Mouse (Mus musculus): ENCODE data around the gene Shisa7. TPM values are rescaled to one million over a fixed set of nuclear protein-coding genes. Genes with fewer than 3 reads are reported as not detected.
"Not testable (repeated sequence)": the region's sequence is repeated elsewhere in the genome, so short reads cannot be mapped to it uniquely, and the experiment has no call there.

Gene Shisa7
- polyA plus RNA-seq, 1 experiment from 2014 or later = 2.2 TPM

GRCm38 (mm10) chr7:4865579-4866493, 21.3 kb upstream of the Shisa7 start:
- Histone ChIP-seq H3K4me3 (ENCODE audit: low read depth, low read length) (peak overlapping the region; percentile 58), H3K36me3 (ENCODE audit: control insufficient read depth, insufficient read depth, low read length) (no peaks in the 10 kb centered on the region), H3K27me3 (ENCODE audit: control insufficient read depth, insufficient read depth, low read length) (no peaks in the 10 kb centered on the region), H3K4me2 (ENCODE audit: low read depth, low read length, severe bottlenecking) (peak overlapping the region; percentile 70), H3K27ac (ENCODE audit: low read depth, low read length) (no peak overlapping the region), H3K4me1 (replicated peaks; ENCODE audit: control insufficient read depth, insufficient read depth, low read length) (peaks cover 6% of the 10 kb centered on the region; the same call in 1 of the 2 replicates), H3K9ac (ENCODE audit: low read length) (peak overlapping the region; percentile 64), H3K9me3 (ENCODE audit: control insufficient read depth, low read length) (no peaks in the 10 kb centered on the region)
- ATAC-seq (replicated peaks; ENCODE audit: low FRiP score) = peak; percentile 100
- peak; percentile 95 for DNase-seq (ENCODE audit: low spot score)
- WGBS = 4% methylated on average over 40 of the region's 40 CpGs

GRCm38 (mm10) chr7:4865090-4865489, 20.6 kb upstream of the Shisa7 start:
- Histone ChIP-seq H3K4me3 (ENCODE audit: low read depth, low read length) (no peak overlapping the region; the same call in 1 of the 2 replicates), H3K36me3 (ENCODE audit: control insufficient read depth, insufficient read depth, low read length) (no peaks in the 10 kb centered on the region), H3K27me3 (ENCODE audit: control insufficient read depth, insufficient read depth, low read length) (no peaks in the 10 kb centered on the region), H3K27ac (ENCODE audit: low read depth, low read length) (no peak overlapping the region), H3K9ac (ENCODE audit: low read length) (no peak overlapping the region), H3K4me2 (ENCODE audit: low read depth, low read length, severe bottlenecking) (no peak overlapping the region; the same call in 1 of the 2 replicates), H3K4me1 (replicated peaks; ENCODE audit: control insufficient read depth, insufficient read depth, low read length) (peaks cover 6% of the 10 kb centered on the region; the same call in 1 of the 2 replicates), H3K9me3 (ENCODE audit: control insufficient read depth, low read length) (no peaks in the 10 kb centered on the region)
- DNase-seq (ENCODE audit: low spot score) = no peak
- 0 out of 2 replicates have a peak, but pooled peaks have one; percentile 32 for ATAC-seq (replicated peaks; ENCODE audit: low FRiP score)
- 54% methylated on average over 5 of the region's 5 CpGs for WGBS

- ATAC-seq (replicated peaks; ENCODE audit: low FRiP score) = no peak
- DNase-seq (ENCODE audit: low spot score) = no peak
Measured at GRCm38 (mm10) chr7:4864130-4864845, 19.8 kb upstream of the Shisa7 start.

GRCm38 (mm10) chr7:4863541-4864080, 19.1 kb upstream of the Shisa7 start:
- Histone ChIP-seq H3K36me3 (ENCODE audit: control insufficient read depth, insufficient read depth, low read length) (no peaks in the 10 kb centered on the region), H3K27ac (ENCODE audit: low read depth, low read length) (no peak overlapping the region), H3K9ac (ENCODE audit: low read length) (no peak overlapping the region), H3K4me2 (ENCODE audit: low read depth, low read length, severe bottlenecking) (no peak overlapping the region), H3K4me3 (ENCODE audit: low read depth, low read length) (no peak overlapping the region), H3K9me3 (ENCODE audit: control insufficient read depth, low read length) (no peaks in the 10 kb centered on the region), H3K27me3 (ENCODE audit: control insufficient read depth, insufficient read depth, low read length) (no peaks in the 10 kb centered on the region), H3K4me1 (replicated peaks; ENCODE audit: control insufficient read depth, insufficient read depth, low read length) (peaks cover 6% of the 10 kb centered on the region; the same call in 1 of the 2 replicates)
- no peak for ATAC-seq (replicated peaks; ENCODE audit: low FRiP score)
- no peak for DNase-seq (ENCODE audit: low spot score)
- WGBS = 77% methylated on average over 7 of the region's 7 CpGs

More at GRCm38 (mm10) chr7:4864130-4864845, 19.8 kb upstream of the Shisa7 start:
- no peaks in the 10 kb centered on the region for H3K36me3 ChIP-seq (ENCODE audit: control insufficient read depth, insufficient read depth, low read length)
- no peaks in the 10 kb centered on the region for H3K27me3 ChIP-seq (ENCODE audit: control insufficient read depth, insufficient read depth, low read length)
- no peak overlapping the region for H3K4me2 ChIP-seq (ENCODE audit: low read depth, low read length, severe bottlenecking)
- H3K9ac ChIP-seq (ENCODE audit: low read length) = no peak overlapping the region
- H3K9me3 ChIP-seq (ENCODE audit: control insufficient read depth, low read length) = no peaks in the 10 kb centered on the region
- WGBS = 83% methylated on average over 5 of the region's 5 CpGs
- H3K4me1 ChIP-seq (replicated peaks; ENCODE audit: control insufficient read depth, insufficient read depth, low read length) = peaks cover 6% of the 10 kb centered on the region; the same call in 1 of the 2 replicates
- H3K27ac ChIP-seq (ENCODE audit: low read depth, low read length) = no peak overlapping the region
- H3K4me3 ChIP-seq (ENCODE audit: low read depth, low read length) = no peak overlapping the region

- H3K4me2 ChIP-seq (ENCODE audit: low read depth, low read length, severe bottlenecking) = no peak overlapping the region
- H3K4me3 ChIP-seq (ENCODE audit: low read depth, low read length) = no peak overlapping the region
- no peak overlapping the region for H3K9ac ChIP-seq (ENCODE audit: low read length)
- H3K9me3 ChIP-seq (ENCODE audit: control insufficient read depth, low read length) = no peaks in the 10 kb centered on the region
- no peak overlapping the region for H3K27ac ChIP-seq (ENCODE audit: low read depth, low read length)
- H3K4me1 ChIP-seq (replicated peaks; ENCODE audit: control insufficient read depth, insufficient read depth, low read length) = peaks cover 6% of the 10 kb centered on the region; the same call in 1 of the 2 replicates
- ATAC-seq (replicated peaks; ENCODE audit: low FRiP score) (no peak), DNase-seq (ENCODE audit: low spot score) (no peak)
- 62% methylated on average over 1 of the region's 1 CpGs for WGBS
- H3K36me3 ChIP-seq (ENCODE audit: control insufficient read depth, insufficient read depth, low read length) = no peaks in the 10 kb centered on the region
- no peaks in the 10 kb centered on the region for H3K27me3 ChIP-seq (ENCODE audit: control insufficient read depth, insufficient read depth, low read length)
Measured at GRCm38 (mm10) chr7:4863041-4863440, 18.5 kb upstream of the Shisa7 start.

GRCm38 (mm10) chr7:4860926-4861325, 16.4 kb upstream of the Shisa7 start:
- not testable (repeated sequence) for DNase-seq (ENCODE audit: low spot score); H3K4me1 ChIP-seq (replicated peaks; ENCODE audit: control insufficient read depth, insufficient read depth, low read length); H3K9me3 ChIP-seq (ENCODE audit: control insufficient read depth, low read length); H3K27me3 ChIP-seq (ENCODE audit: control insufficient read depth, insufficient read depth, low read length); ATAC-seq (replicated peaks; ENCODE audit: low FRiP score); H3K9ac ChIP-seq (ENCODE audit: low read length); H3K27ac ChIP-seq (ENCODE audit: low read depth, low read length); H3K36me3 ChIP-seq (ENCODE audit: control insufficient read depth, insufficient read depth, low read length); H3K4me2 ChIP-seq (ENCODE audit: low read depth, low read length, severe bottlenecking); H3K4me3 ChIP-seq (ENCODE audit: low read depth, low read length)
- WGBS = 75% methylated on average over 3 of the region's 3 CpGs

GRCm38 (mm10) chr7:4859418-4859978, 15.0 kb upstream of the Shisa7 start:
- no peaks in the 10 kb centered on the region for H3K4me1 ChIP-seq (replicated peaks; ENCODE audit: control insufficient read depth, insufficient read depth, low read length)
- no peak overlapping the region for H3K4me2 ChIP-seq (ENCODE audit: low read depth, low read length, severe bottlenecking)
- no peaks in the 10 kb centered on the region for H3K27me3 ChIP-seq (ENCODE audit: control insufficient read depth, insufficient read depth, low read length)
- DNase-seq (ENCODE audit: low spot score) (no peak), ATAC-seq (replicated peaks; ENCODE audit: low FRiP score) (no peak)
- WGBS = 89% methylated on average over 12 of the region's 12 CpGs
- no peak overlapping the region for H3K4me3 ChIP-seq (ENCODE audit: low read depth, low read length)
- no peak overlapping the region for H3K9ac ChIP-seq (ENCODE audit: low read length)
- no peaks in the 10 kb centered on the region for H3K9me3 ChIP-seq (ENCODE audit: control insufficient read depth, low read length)
- no peaks in the 10 kb centered on the region for H3K36me3 ChIP-seq (ENCODE audit: control insufficient read depth, insufficient read depth, low read length)
- no peak overlapping the region for H3K27ac ChIP-seq (ENCODE audit: low read depth, low read length)

GRCm38 (mm10) chr7:4857321-4857720, 12.8 kb upstream of the Shisa7 start:
- Histone ChIP-seq H3K4me3 (ENCODE audit: low read depth, low read length) (no peak overlapping the region), H3K36me3 (ENCODE audit: control insufficient read depth, insufficient read depth, low read length) (no peaks in the 10 kb centered on the region), H3K4me2 (ENCODE audit: low read depth, low read length, severe bottlenecking) (no peak overlapping the region), H3K4me1 (replicated peaks; ENCODE audit: control insufficient read depth, insufficient read depth, low read length) (no peaks in the 10 kb centered on the region), H3K9me3 (ENCODE audit: control insufficient read depth, low read length) (no peaks in the 10 kb centered on the region), H3K27ac (ENCODE audit: low read depth, low read length) (no peak overlapping the region), H3K27me3 (ENCODE audit: control insufficient read depth, insufficient read depth, low read length) (no peaks in the 10 kb centered on the region), H3K9ac (ENCODE audit: low read length) (no peak overlapping the region)
- WGBS = 58% methylated on average over 7 of the region's 7 CpGs
- no peak for DNase-seq (ENCODE audit: low spot score)
- ATAC-seq (replicated peaks; ENCODE audit: low FRiP score) = no peak
